Mouse (Mus musculus): ENCODE measurements around the gene Il33.

GRCm38 (mm10) chr19:29905896-29906295 is 19.0 kb upstream of the Il33 start:
- TF ChIP-seq CTCF (IDR thresholded peaks at IDR 0.05; ENCODE audit: control insufficient read depth, insufficient read depth, low read length) (no peak), POLR2A (IDR thresholded peaks at IDR 0.05; ENCODE audit: borderline replicate concordance, control insufficient read depth, low read depth, low read length) (no peak)
